Mouse (Mus musculus) spleen, postnatal 4 days (tissue): ENCODE results near the gene Zdhhc9.
A peak's percentile ranks its signal among the peaks of the same experiment; 100 is the strongest.
"Not testable (repeated sequence)": the region's sequence is repeated elsewhere in the genome, so short reads cannot be mapped to it uniquely, and the experiment has no call there.

Experiments
- DNase-seq, 2 experiments: peaks; one replicate each; pipeline ENCODE4 v3.0.0; 2022; ENCODE audit warnings: low spot score in 2 of 2

The Zdhhc9 gene

GRCm38 (mm10) chrX:48208519-48209185 is at the start of gene Zdhhc9:
TSS of gene Zdhhc9 (minus strand) at chrX:48208878.
- DNase-seq = peak; percentile 83 to 90

DNA sequence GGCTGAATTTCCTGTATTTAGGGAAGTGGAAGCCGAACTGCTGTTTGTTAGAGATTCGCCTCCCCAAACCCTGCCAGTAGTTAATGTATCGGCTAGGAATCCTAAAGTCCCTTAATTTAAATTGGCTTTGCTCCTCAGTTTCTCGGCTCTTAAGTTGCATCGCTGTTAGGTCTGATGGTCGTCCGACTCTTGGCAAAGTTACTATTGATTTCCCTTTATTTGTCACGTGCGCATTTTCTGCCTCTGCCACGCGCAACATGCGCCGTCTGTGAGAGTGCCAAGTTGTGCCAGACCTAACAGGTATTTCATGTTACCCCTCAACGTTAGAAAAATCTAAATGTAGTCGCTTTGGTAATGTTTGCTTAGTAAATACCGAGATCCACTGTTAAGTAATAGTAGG is 48.3 kb upstream of the Zdhhc9 start:
- DNase-seq = no peak

DNA sequence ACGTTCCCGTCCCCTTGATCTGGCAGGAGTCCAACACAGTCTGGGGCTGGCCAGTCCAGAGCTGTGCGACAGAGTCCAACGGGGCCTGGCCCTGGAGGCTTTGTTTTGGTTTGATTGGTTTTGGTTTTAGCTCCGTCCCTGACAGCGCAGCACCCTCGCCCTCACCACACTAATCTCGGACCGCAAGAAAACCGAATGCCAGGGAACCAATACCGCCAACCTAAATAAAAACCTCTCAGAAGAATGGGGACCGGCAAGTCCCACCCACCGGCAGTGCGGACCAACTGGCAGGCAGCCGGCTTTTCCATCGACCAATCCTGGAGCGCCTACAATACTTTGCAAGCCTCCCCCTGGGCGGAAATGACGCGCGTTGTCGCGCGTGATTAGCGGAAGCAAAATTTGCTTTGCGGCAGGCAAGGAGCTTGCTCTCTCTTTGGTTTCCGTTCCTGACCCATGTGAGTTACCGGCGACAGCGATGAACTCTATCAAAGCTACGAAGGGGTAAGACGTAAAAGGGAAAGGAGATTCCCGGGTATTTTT is 47.9 kb upstream of the Zdhhc9 start, which contains the start of gene Utp14a:
Gene Utp14a (plus strand): TSS at position 395 of the 540 bp plus-strand sequence.
- DNase-seq = peak; percentile 88 to 92

GRCm38 (mm10) chrX:48255830-48256428 is 47.3 kb upstream of the Zdhhc9 start:
- DNase-seq = no peak

- DNase-seq = peak in 1 of 2 experiments; percentile 32
These were observed 25.7 kb upstream of the Zdhhc9 start for GRCm38 (mm10) chrX:48234417-48234816.

DNA sequence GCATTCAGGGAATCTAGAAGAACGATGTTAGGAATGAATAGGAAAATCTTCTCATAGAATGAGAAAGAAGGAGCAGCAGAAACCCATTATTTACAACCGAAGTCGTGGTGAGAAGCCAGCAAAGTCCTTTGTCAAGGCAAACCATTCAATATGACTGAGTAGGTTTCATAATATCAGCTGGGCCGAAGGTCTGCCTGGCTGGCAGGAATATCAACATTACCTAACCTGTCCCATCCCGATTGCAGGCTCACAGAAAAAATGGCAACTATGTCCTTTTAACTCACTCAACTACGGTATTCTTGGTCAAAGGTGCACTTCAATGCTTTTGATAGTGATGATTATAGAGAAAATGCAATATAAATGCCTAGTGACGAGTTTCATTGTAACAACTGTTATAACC is 17.5 kb upstream of the Zdhhc9 start:
- no peak for DNase-seq

DNA sequence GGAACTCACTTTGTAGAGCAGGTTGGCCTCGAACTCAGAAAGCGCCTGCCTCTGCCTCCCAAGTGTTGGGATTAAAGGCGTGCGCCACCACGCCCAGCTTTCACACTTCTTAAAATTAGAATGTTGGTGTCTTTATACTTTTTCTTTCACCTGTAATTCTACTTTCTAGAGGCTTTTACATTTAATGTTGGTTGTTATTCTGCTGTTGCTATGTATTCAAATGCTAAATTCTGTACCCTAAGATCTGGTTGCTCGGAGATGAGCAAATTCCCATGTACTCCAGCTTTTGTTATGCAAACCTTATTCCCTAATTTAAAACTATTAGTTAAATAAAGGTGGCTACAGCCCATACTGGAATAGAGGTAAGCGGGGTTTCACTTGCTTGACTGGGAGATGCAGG is 14.0 kb upstream of the Zdhhc9 start:
- no peak for DNase-seq

GRCm38 (mm10) chrX:48219468-48219867 is 10.8 kb upstream of the Zdhhc9 start:
- no peak for DNase-seq

DNA sequence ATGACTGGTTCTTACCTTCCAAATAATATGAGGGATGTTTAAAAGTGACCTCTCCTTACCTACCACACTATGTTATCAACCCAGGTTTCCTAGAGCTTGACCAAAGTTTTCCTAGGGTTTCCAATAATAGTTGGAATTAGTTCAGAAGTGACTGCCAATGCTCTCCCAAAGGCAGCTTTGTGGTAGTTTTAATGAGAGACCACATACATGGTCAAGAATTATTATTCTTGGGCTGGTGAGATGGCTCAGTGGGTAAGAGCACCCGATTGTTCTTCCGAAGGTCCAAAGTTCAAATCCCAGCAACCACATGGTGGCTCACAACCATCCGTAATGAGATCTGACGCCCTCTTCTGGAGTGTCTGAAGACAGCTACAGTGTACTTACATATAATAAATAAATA is 1.1 kb upstream of the Zdhhc9 start:
- not testable (repeated sequence) for DNase-seq

- peak in 1 of 2 experiments; percentile 66 for DNase-seq
These were observed 754 bp downstream of the Zdhhc9 start for GRCm38 (mm10) chrX:48207761-48208487.

DNA sequence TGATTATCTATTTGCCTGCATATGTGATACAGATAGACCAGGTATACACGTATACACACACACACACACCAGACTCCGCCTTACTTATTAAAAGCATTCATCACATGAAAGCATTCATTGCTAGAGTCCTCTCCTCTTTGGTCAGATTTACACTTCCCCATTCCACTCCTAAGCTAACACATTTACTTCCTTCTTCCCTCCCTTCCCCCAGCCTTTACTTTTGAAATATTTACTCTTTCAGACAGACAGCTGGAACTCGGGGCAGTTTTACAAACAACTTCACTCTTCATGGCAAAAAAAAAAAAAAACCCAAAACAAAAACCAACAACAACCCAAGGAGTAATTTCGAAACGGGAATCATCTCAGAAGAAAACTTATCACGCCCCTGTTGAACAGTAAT is 4.2 kb downstream of the Zdhhc9 start:
- DNase-seq = no peak

GRCm38 (mm10) chrX:48203763-48204162 is 4.9 kb downstream of the Zdhhc9 start:
- no peak for DNase-seq

DNA sequence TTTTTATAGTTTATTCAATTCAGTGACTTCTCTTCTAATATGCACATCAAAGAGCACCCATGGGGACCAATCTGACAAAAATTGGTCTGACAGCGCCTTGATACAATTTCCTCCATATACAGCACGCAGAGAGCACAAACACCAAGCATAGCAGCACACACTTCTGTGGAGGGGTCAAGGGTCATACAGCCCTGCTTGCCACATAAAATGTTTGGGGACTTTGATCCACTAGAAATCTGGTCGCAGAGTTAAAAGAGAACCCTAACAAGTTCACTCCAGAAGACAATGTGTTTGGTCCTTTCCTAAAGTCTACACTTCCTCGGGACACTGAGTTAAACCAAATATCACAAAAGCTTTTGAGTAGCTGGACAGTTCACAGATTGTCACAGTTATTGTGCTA is 5.7 kb downstream of the Zdhhc9 start:
- no peak for DNase-seq

- no peak for DNase-seq
These were observed 6.2 kb downstream of the Zdhhc9 start for GRCm38 (mm10) chrX:48202436-48202835.

DNA sequence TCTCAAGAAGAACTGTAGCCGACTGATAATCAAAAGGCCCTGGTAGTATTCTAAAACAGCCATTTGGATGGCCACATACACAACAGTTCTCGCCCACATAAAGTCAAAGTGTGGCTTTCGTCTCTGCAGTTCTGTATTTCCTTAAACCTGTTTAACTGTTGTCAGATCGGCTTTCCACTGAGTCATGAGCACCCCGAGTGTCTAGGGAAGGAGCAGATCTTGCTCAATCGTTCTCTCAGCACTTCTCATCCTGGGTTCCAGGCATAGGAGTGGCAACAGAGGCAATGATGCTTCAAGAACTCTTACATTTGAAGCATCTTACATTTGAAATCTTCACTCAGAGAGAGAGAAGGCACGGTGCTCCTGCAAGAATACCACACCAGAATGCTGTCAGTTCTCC is 6.7 kb downstream of the Zdhhc9 start:
- DNase-seq = no peak

GRCm38 (mm10) chrX:48200699-48201098 is 8.0 kb downstream of the Zdhhc9 start:
- DNase-seq = no peak

DNA sequence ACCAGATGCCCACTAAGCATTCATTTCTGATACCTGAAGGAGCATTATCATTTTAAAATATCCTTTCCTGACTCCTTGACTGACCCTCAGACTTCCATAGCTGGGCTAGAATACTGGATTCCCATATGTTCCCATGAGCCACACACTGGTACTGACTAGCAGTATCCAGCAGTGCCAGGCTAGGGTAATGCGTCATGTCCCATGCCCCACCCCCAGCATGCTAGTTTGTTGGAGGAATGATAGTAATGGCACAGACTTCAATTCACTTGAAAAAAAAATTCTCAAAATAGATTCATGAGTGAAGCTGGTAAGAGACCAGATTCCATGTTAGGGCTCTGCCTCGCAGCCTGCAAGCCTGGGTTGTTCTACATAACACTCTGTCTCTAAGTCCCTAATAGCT is 9.7 kb downstream of the Zdhhc9 start:
- DNase-seq = no peak

DNA sequence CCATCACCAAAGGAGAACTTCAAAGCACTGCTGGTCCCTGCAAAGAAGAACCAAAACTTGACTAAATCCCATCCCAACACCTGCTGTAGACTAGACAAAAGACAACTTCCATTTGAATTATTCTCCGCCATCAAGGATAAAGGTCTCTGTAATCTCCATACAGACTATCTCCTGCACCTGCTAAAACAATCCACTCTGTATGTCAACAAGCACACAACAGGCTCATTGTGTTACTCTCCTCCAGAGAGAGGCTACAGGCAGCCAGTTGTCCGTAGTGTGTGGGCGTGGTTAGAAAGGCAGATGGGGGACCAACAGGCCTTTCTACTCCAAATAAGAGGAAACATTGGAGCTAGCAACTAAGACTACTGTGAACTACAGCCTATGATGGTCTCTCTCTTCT is 10.8 kb downstream of the Zdhhc9 start:
- no peak for DNase-seq

DNA sequence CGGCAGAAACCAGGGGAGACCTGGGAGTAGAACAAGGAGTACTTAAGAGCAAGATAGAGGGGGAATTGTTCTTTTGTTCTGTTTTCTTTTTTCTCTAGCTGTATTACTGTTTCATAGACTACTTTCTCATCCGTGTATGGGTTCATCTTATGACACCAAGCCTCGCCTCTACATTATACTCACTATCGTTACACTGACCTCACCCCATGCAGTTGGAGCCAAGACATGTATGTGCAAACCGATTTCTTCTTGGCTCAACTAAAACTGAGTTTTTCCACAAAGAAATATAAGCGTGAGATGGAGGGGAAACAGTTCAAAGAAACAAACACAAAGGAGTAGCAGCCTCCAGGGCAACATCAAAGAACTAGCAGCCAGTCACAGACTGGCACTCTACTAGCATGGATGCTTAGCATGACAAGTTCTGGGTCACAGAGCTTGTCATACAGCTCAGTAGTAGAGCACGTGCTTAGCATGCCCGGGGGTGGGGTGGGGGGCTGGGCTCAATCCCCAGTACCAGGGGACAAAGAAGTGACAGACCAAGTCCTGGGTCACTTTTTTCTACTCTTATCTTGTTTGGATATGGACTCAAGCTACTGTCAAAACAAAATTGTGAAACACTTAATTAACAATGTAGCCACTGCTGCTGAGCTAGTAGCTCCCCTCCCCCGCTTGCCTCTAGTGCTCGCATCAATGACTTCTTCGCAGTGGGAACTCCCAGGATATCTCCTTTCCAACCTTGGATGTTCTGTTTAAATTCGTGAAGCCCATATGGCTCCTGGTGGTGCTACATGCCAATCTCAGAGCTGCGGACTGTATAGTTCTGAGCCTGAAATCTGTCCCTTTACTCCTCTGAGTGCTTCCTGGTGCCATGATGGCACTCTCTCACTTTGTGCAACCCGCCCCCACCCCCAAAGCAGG is 15.2 kb downstream of the Zdhhc9 start:
- no peak for DNase-seq

DNA sequence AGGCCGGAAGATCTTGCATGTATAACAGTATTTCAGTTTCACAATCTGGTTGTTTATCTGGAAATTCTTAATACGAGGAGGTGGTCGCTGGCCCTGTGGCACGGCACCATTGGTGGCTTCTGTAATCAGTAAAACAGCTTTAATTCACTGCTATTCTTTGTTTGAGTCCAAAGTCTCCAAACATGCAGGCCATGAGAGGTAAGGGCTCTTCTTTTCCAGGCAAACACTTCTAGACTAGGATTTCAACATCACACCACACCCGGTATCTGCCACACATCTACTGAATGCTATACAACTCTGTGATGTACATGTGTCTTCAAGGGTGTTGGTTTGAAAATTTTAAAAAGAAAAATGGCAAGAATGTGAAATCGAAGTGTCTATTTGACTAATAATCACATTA is 17.4 kb downstream of the Zdhhc9 start:
- no peak for DNase-seq

DNA sequence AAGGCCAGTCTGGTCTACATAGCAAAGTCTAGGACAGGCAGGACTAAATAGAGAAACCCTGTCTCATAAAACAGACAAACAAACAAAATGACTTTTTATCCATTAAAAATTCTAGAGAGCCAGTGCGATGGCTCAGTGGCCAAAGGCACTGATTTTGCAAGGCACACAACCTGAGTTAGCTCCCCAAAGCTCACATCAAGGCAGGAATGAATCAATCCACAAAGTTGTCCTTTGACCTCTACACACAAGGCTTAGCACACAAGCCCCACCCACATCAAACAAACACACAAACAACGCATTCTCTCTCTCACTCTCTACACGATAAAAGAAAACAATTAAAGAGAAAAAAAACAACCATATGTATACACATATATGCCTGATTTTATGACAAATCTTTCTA is 24.0 kb downstream of the Zdhhc9 start:
- no peak for DNase-seq

- no peak for DNase-seq
These were observed 26.8 kb downstream of the Zdhhc9 start for GRCm38 (mm10) chrX:48181844-48182243.
